Mouse (Mus musculus) forebrain, embryonic 15.5 days (tissue): Measurements from ENCODE around the gene Trim54. TPM values are rescaled to one million over a fixed set of nuclear protein-coding genes. Genes with fewer than 3 reads are reported as not detected.

Source experiments
- ATAC-seq: fragments of 200-750 bp; cut with Nextera tagmentation; replicated peaks from 2 replicates; pipeline ENCODE4 v1.8.0; 2017; ENCODE audit warnings: mild to moderate bottlenecking, moderate TSS enrichment, moderate library complexity
- H3K27ac ChIP-seq: fragments of 300-500 bp; sonication (generic); replicated peaks from 2 replicates; pipeline ENCODE4 v1.5.1; 2015; ENCODE audit warnings: mild to moderate bottlenecking, inconsistent platforms
- H3K27me3 ChIP-seq: fragments of 300-500 bp; sonication (generic); 2 replicates; pipeline ENCODE4 v1.6.1; 2015; ENCODE audit warnings: inconsistent platforms
- H3K36me3 ChIP-seq: fragments of 300-500 bp; sonication (generic); 2 replicates; pipeline ENCODE4 v1.6.1; 2015; ENCODE audit warnings: mild to moderate bottlenecking, inconsistent platforms
- H3K4me1 ChIP-seq: fragments of 300-500 bp; sonication (generic); 2 replicates; pipeline ENCODE4 v1.6.1; 2015; ENCODE audit warnings: inconsistent platforms
- H3K4me2 ChIP-seq: fragments of 300-500 bp; sonication (generic); replicated peaks from 2 replicates; pipeline ENCODE4 v1.6.1; 2015; ENCODE audit warnings: mild to moderate bottlenecking, inconsistent platforms
- H3K4me3 ChIP-seq: fragments of 300-500 bp; sonication (generic); 2 replicates; pipeline ENCODE4 v1.5.1; 2015; ENCODE audit warnings: mild to moderate bottlenecking, inconsistent platforms
- H3K9ac ChIP-seq: fragments of 300-500 bp; sonication (generic); replicated peaks from 2 replicates; pipeline ENCODE4 v1.6.1; 2015; ENCODE audit warnings: mild to moderate bottlenecking, inconsistent platforms
- H3K9me3 ChIP-seq: fragments of 300-500 bp; sonication (generic); 2 replicates; pipeline ENCODE4 v1.6.1; 2016; ENCODE audit warnings: inconsistent platforms
- WGBS: fragments of 180-500 bp; shearing (Covaris S2); methylation state at CpG from one replicate; pipeline ENCODE4 v1.1.7; 2015; ENCODE audit warnings: mixed read lengths; 5-methylcytosine and 5-hydroxymethylcytosine counted together
- polyA plus RNA-seq: library from polyadenylated mRNA; unstranded; fragments of >200 nt; fragmentation: Nextera tagmentation; extraction: Ambion mirVana; gene quantifications from 2 replicates; pipeline ENCODE4 v1.2.1, GENCODE M21; 2015

Gene Trim54
- polyA plus RNA-seq, result not detected in 2 replicates

DNA sequence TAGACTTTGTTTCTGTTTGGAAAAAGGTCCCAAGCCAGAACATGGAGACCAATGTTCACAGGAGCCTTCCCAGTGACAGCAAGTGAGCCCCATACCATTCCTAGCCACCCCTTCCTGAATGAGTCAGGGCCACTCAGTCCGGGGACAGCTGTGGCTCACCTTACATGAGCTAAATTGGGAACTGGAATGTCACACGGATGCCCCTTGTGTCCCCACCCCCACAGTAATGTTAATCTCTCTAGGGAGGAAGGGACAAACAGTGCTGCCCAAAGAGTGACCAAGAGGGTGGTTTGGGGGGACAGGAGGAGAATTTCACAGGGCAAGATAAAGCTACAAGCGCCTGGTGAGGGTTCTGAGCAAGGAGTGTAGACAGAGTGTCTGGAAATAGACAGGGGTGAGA is at the start of gene Trim54:
TSS of gene Trim54 (plus strand) at position 359 of the 400 bp plus-strand sequence.
- no peaks in the 10 kb centered on the region for H3K27me3 ChIP-seq
- no peak within 1 kb of the TSS for H3K4me2 ChIP-seq
- H3K9me3 ChIP-seq, result no peaks in the 10 kb centered on the region
- whole genome bisulfite sequencing, result 59% methylated on average over 3 of the region's 3 CpGs
- no peaks in the 10 kb centered on the region for H3K4me1 ChIP-seq
- H3K9ac ChIP-seq, result no peak within 1 kb of the TSS
- no peaks in the 10 kb centered on the region for H3K36me3 ChIP-seq
- no peak for ATAC-seq
- no peak within 1 kb of the TSS for H3K4me3 ChIP-seq
- H3K27ac ChIP-seq, result no peak within 1 kb of the TSS

DNA sequence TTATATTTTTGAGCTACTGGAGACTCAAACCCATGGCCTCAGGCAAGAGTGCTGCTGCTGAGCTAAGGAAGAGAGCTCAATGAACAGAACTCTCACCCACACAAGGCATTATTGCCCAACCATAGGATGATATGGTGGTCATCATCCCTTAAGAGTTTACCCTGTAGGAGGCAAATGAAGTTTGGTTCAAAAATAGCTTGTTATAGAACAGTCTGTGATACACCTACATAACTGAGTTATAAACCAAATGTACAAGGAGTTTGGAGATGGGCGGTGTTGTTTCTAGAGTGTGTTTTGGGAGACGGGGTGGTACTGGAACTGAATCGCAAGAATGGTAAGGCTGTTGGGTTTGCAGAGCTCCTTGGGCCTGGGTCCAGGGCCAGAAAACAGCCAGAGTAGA is 46.7 kb upstream of the Trim54 start:
- Histone ChIP-seq H3K9me3 (no peaks in the 10 kb centered on the region), H3K27ac (no peak overlapping the region), H3K4me1 (no peaks in the 10 kb centered on the region), H3K9ac (no peak overlapping the region), H3K4me3 (no peak overlapping the region), H3K27me3 (no peaks in the 10 kb centered on the region), H3K4me2 (no peak overlapping the region), H3K36me3 (peaks cover 88% of the 10 kb centered on the region)
- 95% methylated on average over 3 of the region's 3 CpGs for WGBS
- ATAC-seq, result no peak

DNA sequence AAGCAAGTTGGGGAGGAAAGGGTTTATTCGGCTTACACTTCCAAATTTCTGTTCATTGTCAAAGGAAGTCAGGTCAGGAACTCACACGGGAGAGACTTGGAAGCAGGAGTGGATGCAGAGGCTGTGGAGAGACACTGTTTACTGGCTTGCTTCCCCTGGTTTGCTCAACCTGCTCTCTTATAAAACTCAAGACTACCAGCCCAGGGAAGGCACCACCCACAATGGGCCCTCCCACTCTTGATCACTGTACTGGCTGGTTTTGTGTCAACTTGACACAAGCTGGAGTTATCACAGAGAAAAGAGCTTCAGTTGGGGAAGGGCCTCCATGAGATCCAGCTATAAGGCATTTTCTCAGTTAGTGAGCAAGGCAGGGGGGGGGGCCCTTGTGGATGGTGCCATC is 45.5 kb upstream of the Trim54 start:
- no peak overlapping the region for H3K4me2 ChIP-seq
- no peaks in the 10 kb centered on the region for H3K27me3 ChIP-seq
- H3K27ac ChIP-seq, result no peak overlapping the region
- peaks cover 94% of the 10 kb centered on the region for H3K36me3 ChIP-seq
- no peak overlapping the region for H3K4me3 ChIP-seq
- no peak overlapping the region for H3K9ac ChIP-seq
- H3K4me1 ChIP-seq, result no peaks in the 10 kb centered on the region
- no peaks in the 10 kb centered on the region for H3K9me3 ChIP-seq
- 87% methylated on average over 2 of the region's 2 CpGs for WGBS
- ATAC-seq, result no peak

DNA sequence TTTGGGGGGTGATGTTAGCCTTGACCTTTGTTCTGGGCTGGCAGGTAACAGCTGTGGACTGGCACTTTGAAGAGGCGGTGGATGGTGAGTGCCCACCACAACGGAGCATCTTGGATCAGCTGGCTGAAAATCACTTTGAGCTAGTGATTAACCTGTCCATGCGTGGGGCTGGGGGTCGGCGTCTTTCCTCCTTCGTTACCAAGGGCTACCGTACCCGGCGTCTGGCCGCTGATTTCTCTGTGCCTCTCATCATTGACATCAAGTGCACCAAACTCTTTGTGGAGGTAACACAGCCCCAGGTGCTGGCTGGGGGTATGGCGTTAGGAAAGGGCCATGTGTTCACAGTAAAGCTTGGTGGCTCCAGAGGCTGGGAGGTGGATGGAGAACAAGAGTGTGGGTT is 44.7 kb upstream of the Trim54 start:
- WGBS, result 92% methylated on average over 11 of the region's 11 CpGs
- peaks cover 93% of the 10 kb centered on the region for H3K36me3 ChIP-seq
- no peaks in the 10 kb centered on the region for H3K4me1 ChIP-seq

DNA sequence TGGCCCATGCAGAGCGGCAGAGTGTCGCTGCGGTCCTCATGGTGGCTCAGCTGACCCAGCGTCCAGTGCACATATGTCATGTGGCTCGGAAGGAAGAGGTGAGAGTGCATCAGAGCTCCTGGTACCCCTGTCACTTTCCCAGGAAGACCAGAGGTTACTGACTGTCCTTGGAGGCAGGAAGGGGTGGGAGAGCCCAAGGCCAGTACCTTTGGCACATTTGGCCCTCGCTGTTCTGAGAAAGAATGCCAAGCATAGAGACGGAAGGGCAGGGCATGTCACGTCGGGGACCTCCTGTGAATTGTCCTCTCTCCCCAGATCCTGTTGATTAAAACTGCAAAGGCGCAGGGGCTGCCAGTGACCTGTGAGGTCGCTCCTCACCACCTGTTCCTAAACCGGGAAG is 43.3 kb upstream of the Trim54 start:
- no peaks in the 10 kb centered on the region for H3K4me1 ChIP-seq
- H3K9me3 ChIP-seq, result no peaks in the 10 kb centered on the region
- no peak overlapping the region for H3K9ac ChIP-seq
- 93% methylated on average over 12 of the region's 12 CpGs for WGBS
- H3K27ac ChIP-seq, result no peak overlapping the region
- H3K4me2 ChIP-seq, result no peak overlapping the region
- H3K27me3 ChIP-seq, result no peaks in the 10 kb centered on the region
- ATAC-seq, result no peak
- H3K4me3 ChIP-seq, result no peak overlapping the region
- peaks cover 92% of the 10 kb centered on the region for H3K36me3 ChIP-seq

More for the DNA sequence above, 44.7 kb upstream of the Trim54 start:
- no peaks in the 10 kb centered on the region for H3K27me3 ChIP-seq
- no peaks in the 10 kb centered on the region for H3K9me3 ChIP-seq
- H3K4me3 ChIP-seq, result no peak overlapping the region
- no peak for ATAC-seq
- H3K4me2 ChIP-seq, result no peak overlapping the region
- H3K27ac ChIP-seq, result no peak overlapping the region
- no peak overlapping the region for H3K9ac ChIP-seq

DNA sequence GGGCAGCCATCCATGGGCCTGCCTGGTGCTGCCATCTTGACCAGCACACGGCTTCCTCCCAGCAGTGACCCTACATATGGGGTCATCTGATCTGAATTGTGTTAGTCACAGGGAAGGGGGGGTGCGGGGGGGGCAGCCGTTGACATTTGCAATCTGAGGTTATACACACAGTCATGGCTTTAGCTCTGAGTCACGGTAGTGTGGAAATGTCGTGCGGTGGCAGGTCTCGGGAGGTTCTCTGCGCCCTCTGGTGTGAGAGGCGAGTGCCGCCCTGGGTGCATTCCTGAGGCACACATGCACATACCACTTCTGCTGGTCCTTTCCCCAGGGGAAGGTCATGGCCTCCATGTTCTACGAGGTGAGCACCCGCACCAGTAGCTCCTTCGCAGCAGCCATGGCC is 40.2 kb upstream of the Trim54 start:
- Histone ChIP-seq H3K9me3 (no peaks in the 10 kb centered on the region), H3K4me2 (no peak overlapping the region), H3K9ac (no peak overlapping the region), H3K27ac (no peak overlapping the region), H3K4me3 (no peak overlapping the region), H3K36me3 (peaks cover 62% of the 10 kb centered on the region), H3K4me1 (no peaks in the 10 kb centered on the region), H3K27me3 (no peaks in the 10 kb centered on the region)
- no peak for ATAC-seq
- whole genome bisulfite sequencing, result 92% methylated on average over 13 of the region's 13 CpGs

DNA sequence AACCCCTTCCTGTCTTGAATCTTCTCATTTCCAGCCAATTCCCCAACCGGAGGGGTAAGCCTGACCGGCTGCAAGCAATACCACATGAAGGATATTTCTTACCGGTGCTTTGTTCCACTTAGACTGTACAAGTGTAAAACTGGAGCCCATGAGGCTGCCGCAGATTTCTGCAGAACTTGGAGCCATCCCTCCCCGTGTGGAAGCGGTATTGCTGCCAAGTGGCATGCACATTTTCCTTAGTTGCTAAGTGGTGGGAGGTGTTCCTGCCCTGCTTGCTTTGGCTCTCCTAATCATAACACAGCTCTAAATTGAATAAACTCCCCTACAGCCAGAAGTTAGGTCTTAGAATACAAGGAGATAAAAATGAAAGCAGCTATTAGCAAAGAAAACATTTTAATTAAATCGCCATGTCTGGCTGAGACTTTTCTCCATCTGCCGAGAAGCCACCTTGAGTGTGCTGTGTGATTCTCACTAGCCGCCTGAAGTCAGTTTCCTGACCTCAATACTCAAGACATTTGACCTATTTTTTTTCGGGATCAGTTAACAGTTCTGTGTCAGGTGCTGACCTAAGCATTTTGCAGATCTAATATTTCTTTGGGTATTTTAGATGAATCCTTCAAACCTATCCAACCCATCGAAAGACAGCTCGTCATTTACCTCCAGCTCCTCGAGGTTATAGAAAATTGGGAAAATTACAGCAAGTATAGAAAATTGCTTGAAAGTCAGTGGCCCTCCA is 36.3 kb upstream of the Trim54 start:
- no peaks in the 10 kb centered on the region for H3K27me3 ChIP-seq
- no peak overlapping the region for H3K4me3 ChIP-seq
- 79% methylated on average over 13 of the region's 13 CpGs for WGBS
- no peaks in the 10 kb centered on the region; the same call in 1 of the 2 replicates for H3K4me1 ChIP-seq
- no peak for ATAC-seq
- H3K9me3 ChIP-seq, result no peaks in the 10 kb centered on the region
- no peak overlapping the region for H3K4me2 ChIP-seq
- H3K9ac ChIP-seq, result no peak overlapping the region
- peaks cover 26% of the 10 kb centered on the region for H3K36me3 ChIP-seq
- no peak overlapping the region for H3K27ac ChIP-seq

DNA sequence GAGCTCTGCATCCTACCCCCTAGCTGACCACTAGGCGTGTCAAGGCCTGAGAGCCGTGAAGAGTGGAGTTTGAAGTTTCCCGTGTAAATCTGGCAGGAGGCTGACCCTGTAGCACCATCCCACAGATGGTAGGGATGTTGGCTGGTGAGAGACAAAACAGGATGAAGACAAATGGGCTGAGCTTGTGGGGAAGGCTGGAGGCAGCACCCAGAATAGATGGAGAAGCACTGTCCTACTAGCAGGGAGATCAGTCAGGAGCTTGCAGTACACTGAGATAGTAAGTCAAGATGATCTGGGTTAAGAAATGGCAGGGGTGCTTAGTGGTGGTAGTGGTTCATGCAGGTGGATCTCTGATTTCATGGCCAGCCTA is 35.7 kb upstream of the Trim54 start:
- H3K36me3 ChIP-seq, result peaks cover 21% of the 10 kb centered on the region
- H3K4me2 ChIP-seq, result no peak overlapping the region
- no peaks in the 10 kb centered on the region; the same call in 1 of the 2 replicates for H3K4me1 ChIP-seq
- no peaks in the 10 kb centered on the region for H3K27me3 ChIP-seq
- WGBS, result 78% methylated on average over 3 of the region's 3 CpGs
- H3K4me3 ChIP-seq, result no peak overlapping the region
- H3K9ac ChIP-seq, result no peak overlapping the region
- H3K27ac ChIP-seq, result no peak overlapping the region
- ATAC-seq, result no peak
- H3K9me3 ChIP-seq, result no peaks in the 10 kb centered on the region

DNA sequence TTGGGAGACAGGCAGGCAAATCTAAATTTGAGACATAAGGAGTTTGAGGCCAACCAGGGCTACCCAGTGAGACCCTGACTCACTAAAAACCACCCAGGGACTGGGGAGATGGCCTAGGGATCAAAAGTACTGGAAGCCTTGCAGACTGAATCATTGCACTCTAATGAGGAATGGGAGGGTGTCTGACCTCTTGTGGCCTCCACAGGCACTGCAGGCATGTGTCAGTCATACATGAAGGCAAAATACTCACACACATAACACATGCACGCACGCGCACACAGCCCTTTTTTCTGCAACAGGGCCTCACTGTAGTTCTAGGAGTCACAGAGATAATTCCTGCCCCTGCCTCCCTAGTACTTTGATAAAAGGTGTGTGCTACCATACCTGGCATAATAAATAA is 35.1 kb upstream of the Trim54 start:
- H3K4me1 ChIP-seq, result no peaks in the 10 kb centered on the region; the same call in 1 of the 2 replicates
- no peak overlapping the region for H3K27ac ChIP-seq
- no peak overlapping the region for H3K4me2 ChIP-seq
- no peak overlapping the region for H3K9ac ChIP-seq
- no peak for ATAC-seq
- no peaks in the 10 kb centered on the region for H3K27me3 ChIP-seq
- H3K9me3 ChIP-seq, result no peaks in the 10 kb centered on the region
- no peak overlapping the region for H3K4me3 ChIP-seq
- H3K36me3 ChIP-seq, result peaks cover 15% of the 10 kb centered on the region
- 72% methylated on average over 3 of the region's 3 CpGs for WGBS

DNA sequence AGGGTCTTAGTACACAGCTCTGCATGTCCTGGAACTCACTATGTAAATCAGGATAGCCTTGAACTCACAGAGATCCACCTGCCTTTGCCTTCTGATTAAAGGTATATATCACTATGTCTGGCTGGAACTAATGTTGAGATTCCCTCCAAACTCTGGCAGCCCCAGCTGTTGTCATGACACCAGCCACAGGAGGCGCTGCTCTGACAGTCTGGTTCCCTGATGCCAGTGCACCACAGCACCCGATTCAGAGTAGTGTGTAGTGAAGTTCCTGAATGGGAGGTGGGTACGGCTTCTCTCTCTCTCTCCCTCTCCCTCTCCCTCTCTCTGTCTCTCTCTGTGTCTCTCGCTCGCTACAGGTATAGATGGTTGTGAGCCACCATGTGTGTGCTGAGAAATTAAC is 34.2 kb upstream of the Trim54 start:
- ATAC-seq, result peak; percentile 47; the same call in 1 of the 2 replicates
- WGBS, result 14% methylated on average over 5 of the region's 5 CpGs
- H3K9ac ChIP-seq, result no peak overlapping the region

DNA sequence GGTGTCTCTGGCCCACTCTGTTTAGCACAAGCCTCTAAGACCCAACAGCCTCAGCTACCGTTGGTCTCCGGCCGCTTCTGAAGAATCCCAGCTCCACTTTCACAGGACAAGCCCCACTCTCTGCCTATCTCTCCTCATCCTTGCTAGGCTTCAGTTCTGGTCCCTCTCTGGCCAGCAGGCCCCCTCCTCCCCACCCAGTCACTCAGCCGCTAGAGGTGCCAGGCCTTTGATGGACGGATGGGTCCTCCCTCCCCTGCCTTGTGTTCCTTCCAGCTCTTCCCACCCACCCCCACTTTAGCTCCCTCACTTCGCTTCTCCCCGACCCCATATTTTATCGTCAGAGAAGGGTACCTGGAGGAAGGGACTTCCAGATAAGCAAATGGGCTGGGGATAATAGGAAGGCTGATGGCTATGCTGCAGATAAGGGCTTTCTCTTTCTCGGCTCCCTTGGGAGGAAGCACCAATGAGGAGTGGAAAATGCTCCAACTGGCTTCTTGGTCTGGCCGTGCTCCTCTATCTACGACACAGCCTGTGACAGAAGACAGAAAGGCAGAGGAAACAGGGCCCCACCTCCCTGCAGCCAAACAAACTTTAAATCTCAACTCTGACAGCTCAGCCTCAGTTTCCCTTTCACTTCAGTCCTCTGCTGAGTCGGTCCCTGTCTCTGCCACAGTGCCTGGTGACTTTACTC is 33.4 kb upstream of the Trim54 start:
- H3K4me1 ChIP-seq, result no peaks in the 10 kb centered on the region; the same call in 1 of the 2 replicates
- H3K9me3 ChIP-seq, result no peaks in the 10 kb centered on the region
- no peak overlapping the region for H3K4me2 ChIP-seq
- 38% methylated on average over 12 of the region's 12 CpGs for WGBS
- no peak overlapping the region for H3K4me3 ChIP-seq
- no peak overlapping the region for H3K9ac ChIP-seq
- ATAC-seq, result 0 out of 2 replicates have a peak, but pooled peaks have one; percentile 12
- no peaks in the 10 kb centered on the region for H3K27me3 ChIP-seq
- no peak overlapping the region for H3K27ac ChIP-seq
- H3K36me3 ChIP-seq, result peaks cover 2% of the 10 kb centered on the region

More for the DNA sequence above, 34.2 kb upstream of the Trim54 start:
- Histone ChIP-seq H3K4me3 (no peak overlapping the region), H3K36me3 (peaks cover 8% of the 10 kb centered on the region), H3K9me3 (no peaks in the 10 kb centered on the region), H3K4me2 (no peak overlapping the region), H3K27ac (no peak overlapping the region), H3K4me1 (no peaks in the 10 kb centered on the region; the same call in 1 of the 2 replicates), H3K27me3 (no peaks in the 10 kb centered on the region)

DNA sequence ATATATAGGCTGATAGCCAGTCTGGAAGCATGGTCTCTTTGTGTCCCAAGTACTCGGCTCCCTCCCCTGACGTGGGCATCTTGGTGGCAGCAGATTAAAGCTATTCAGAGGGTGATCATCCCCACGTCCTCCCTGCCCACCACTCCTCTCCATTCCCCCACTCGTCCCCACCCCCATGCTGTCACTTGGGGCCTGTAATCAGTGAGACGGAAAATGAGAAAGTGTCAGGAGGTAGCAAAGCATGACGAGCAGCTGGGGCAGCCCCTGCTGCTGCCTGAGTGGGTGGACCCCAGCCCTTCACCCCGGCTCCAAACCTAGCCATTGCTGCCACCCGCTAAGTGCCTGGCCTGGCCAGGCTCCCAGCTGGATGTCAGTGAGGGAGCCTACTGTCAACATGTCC is 32.6 kb upstream of the Trim54 start:
- Histone ChIP-seq H3K4me1 (no peaks in the 10 kb centered on the region; the same call in 1 of the 2 replicates), H3K27me3 (no peaks in the 10 kb centered on the region), H3K36me3 (no peaks in the 10 kb centered on the region; the same call in 1 of the 2 replicates), H3K9ac (no peak overlapping the region), H3K9me3 (no peaks in the 10 kb centered on the region), H3K4me3 (no peak overlapping the region), H3K4me2 (no peak overlapping the region), H3K27ac (no peak overlapping the region)
- 1% methylated on average over 8 of the region's 8 CpGs for WGBS
- ATAC-seq, result 0 out of 2 replicates have a peak, but pooled peaks have one; percentile 23
